Comparison of ENCODE assay signal across 30 mouse cellular contexts in genomic region chr3:90693496-90693895, GRCm38 (mm10). TPM values are rescaled to one million over a fixed set of nuclear protein-coding genes. Genes with fewer than 3 reads are reported as not detected.
"Had no signal": no experiment of that assay in that cellular context is flagged by ENCODE, and none has a peak within 500 bp of the region (broad histone marks: within the 10 kb centered on the region; RNA-seq: fewer than 3 reads in every experiment).

No protein-coding gene starts in this region.

- H3K9ac ChIP-seq: limb, embryonic 12.5 days; limb, embryonic 15.5 days; liver, embryonic 14.5 days; lung, embryonic 15.5 days; midbrain, embryonic 15.5 days; neural tube, embryonic 13.5 days had no signal

- H3K36me3 ChIP-seq: limb, embryonic 12.5 days; limb, embryonic 15.5 days; lung, embryonic 15.5 days; midbrain, embryonic 15.5 days; neural tube, embryonic 13.5 days had no signal

- ATAC-seq: intestine, postnatal 0 days; midbrain, embryonic 15.5 days had no signal

- H3K4me2 ChIP-seq: limb, embryonic 12.5 days; limb, embryonic 15.5 days; lung, embryonic 15.5 days; midbrain, embryonic 11.5 days; midbrain, embryonic 15.5 days; neural tube, embryonic 13.5 days had no signal

- H3K9me3 ChIP-seq: limb, embryonic 12.5 days; limb, embryonic 15.5 days; lung, embryonic 15.5 days; midbrain, embryonic 15.5 days; neural tube, embryonic 13.5 days had no signal

- DNase-seq: kidney, adult 2 months; kidney, postnatal 25 days; layer of hippocampus, adult 9-11 months; left cerebral cortex, postnatal 4 days; lung, postnatal 14 days; lung, postnatal 4 days; thymus, adult 18-20 months; thymus, postnatal 36 days had no signal

- H3K27me3 ChIP-seq: limb, embryonic 12.5 days; limb, embryonic 15.5 days; lung, embryonic 15.5 days; midbrain, embryonic 15.5 days; neural tube, embryonic 13.5 days had no signal

- H3K27ac ChIP-seq: kidney, postnatal 0 days; layer of hippocampus, adult 2 months; limb, embryonic 12.5 days; limb, embryonic 15.5 days; liver, embryonic 14.5 days; lung, embryonic 15.5 days; midbrain, embryonic 15.5 days; neural tube, embryonic 13.5 days had no signal

- H3K4me1 ChIP-seq: limb, embryonic 12.5 days; limb, embryonic 15.5 days; lung, embryonic 15.5 days; midbrain, embryonic 15.5 days; neural tube, embryonic 13.5 days had no signal

- H3K4me3 ChIP-seq: layer of hippocampus, adult 2 months; limb, embryonic 12.5 days; limb, embryonic 15.5 days; lung, embryonic 15.5 days; midbrain, embryonic 15.5 days; myocyte; neural tube, embryonic 13.5 days had no signal

RNA-seq across cellular contexts. Expression of gene S100a9, which starts 2.0 kb away (rescaled TPM):
- total RNA-seq: layer of hippocampus, adult 2 months; layer of hippocampus, postnatal 25 days had no signal
- polyA plus RNA-seq: myocyte; small intestine, adult 2 months; testis, adult 2 months had no signal

RNA-seq across cellular contexts. Expression of gene S100a8, which starts 24.7 kb away (rescaled TPM):
- total RNA-seq: layer of hippocampus, adult 2 months; layer of hippocampus, postnatal 25 days; left cerebral cortex, postnatal 14 days had no signal
- polyA plus RNA-seq: large intestine, adult 2 months; myocyte; small intestine, adult 2 months; testis, adult 2 months had no signal

RNA-seq across cellular contexts. Expression of gene Pglyrp4, which starts 33.2 kb away (rescaled TPM):
- total RNA-seq: layer of hippocampus, adult 2 months; layer of hippocampus, postnatal 25 days; left cerebral cortex, adult 18-20 months; left cerebral cortex, postnatal 14 days; left cerebral cortex, postnatal 4 days; megakaryocyte-erythroid progenitor cell, adult 5-6 weeks; monocyte, adult 5-6 weeks had no signal
- polyA plus RNA-seq: intestine, embryonic 14.5 days; intestine, postnatal 0 days; kidney, adult 2 months; kidney, embryonic 14.5 days; large intestine, adult 2 months; limb, embryonic 12.5 days; lung, embryonic 15.5 days; midbrain, embryonic 11.5 days; midbrain, embryonic 15.5 days; myocyte; neural tube, embryonic 13.5 days; small intestine, adult 2 months; urinary bladder, adult 2 months had no signal

RNA-seq across cellular contexts. Expression of gene S100a7a, which starts 39.7 kb away (rescaled TPM):
- total RNA-seq: megakaryocyte-erythroid progenitor cell, adult 5-6 weeks; monocyte, adult 5-6 weeks had no signal
- polyA plus RNA-seq: intestine, embryonic 14.5 days; kidney, embryonic 14.5 days; limb, embryonic 12.5 days; liver, embryonic 14.5 days; midbrain, embryonic 11.5 days; midbrain, embryonic 15.5 days; neural tube, embryonic 13.5 days; testis, adult 2 months had no signal
